Mouse (Mus musculus): Measurements from ENCODE around the gene Spo11. TPM values are rescaled to one million over a fixed set of nuclear protein-coding genes. Genes with fewer than 3 reads are reported as not detected.

Spo11 gene
- polyA plus RNA-seq, 1 experiment, result 88.7 TPM

DNA sequence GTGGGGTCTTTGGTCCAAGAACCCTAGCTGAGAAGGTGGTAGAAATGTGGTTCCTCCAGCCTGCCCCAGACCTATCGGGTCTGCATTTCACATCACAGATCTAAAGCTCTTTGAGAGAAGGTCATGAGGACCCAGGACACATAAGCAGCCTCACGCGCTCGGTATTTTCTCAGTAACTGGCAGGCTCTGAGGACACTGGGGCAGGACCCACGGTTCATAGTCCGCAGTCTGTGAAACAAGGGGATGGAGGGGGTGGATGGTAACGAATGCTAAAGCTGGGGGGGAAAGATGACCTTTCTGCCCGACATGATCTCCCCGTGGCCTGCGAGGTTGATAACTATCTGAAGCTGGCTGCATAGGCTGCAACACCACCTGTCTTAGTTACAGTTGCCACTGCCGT, 20.2 kb downstream of the Spo11 start:
- Histone ChIP-seq H3K4me3 (ENCODE audit: control insufficient read depth, low read depth, low read length) (peak overlapping the region; percentile 44), H3K27ac (ENCODE audit: control insufficient read depth, insufficient read depth, low read depth, low read length) (no peak overlapping the region), H3K4me1 (ENCODE audit: control insufficient read depth, insufficient read depth, low read length) (peaks cover 13% of the 10 kb centered on the region), H3K27me3 (ENCODE audit: control insufficient read depth, insufficient read depth, low read length) (no peaks in the 10 kb centered on the region), H3K36me3 (ENCODE audit: control insufficient read depth, insufficient read depth, low read length) (no peaks in the 10 kb centered on the region; the same call in 1 of the 2 replicates)
- TF ChIP-seq CTCF (IDR thresholded peaks at IDR 0.05; ENCODE audit: control insufficient read depth, insufficient read depth, insufficient replicate concordance, low read depth, low read length) (no peak), POLR2A (IDR thresholded peaks at IDR 0.05; ENCODE audit: control insufficient read depth, low read depth, low read length) (no peak)

DNA sequence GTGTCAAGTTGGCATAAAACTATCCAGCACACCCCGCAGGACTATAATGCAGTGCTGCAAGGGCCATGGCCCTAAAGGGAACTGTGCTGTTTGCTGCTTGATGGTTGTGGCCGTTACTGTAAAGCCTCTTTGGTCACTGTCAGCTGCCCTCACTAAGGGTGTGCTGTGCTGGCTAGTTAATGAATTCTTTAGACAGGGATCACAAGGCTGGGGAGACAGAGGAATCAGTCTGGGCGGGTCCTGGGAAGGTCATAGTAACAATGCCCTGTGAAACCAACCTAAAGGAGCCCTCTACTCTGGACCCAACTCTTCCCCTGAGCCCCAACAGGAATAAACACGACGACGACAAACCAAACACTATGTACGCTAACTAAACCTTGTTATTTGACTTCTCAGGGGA, 21.0 kb downstream of the Spo11 start:
- no peaks in the 10 kb centered on the region for H3K27me3 ChIP-seq (ENCODE audit: control insufficient read depth, insufficient read depth, low read length)
- H3K27ac ChIP-seq (ENCODE audit: control insufficient read depth, insufficient read depth, low read depth, low read length), result peak overlapping the region; percentile 56
- TF ChIP-seq CTCF (IDR thresholded peaks at IDR 0.05; ENCODE audit: control insufficient read depth, insufficient read depth, insufficient replicate concordance, low read depth, low read length), result no peak
- TF ChIP-seq POLR2A (IDR thresholded peaks at IDR 0.05; ENCODE audit: control insufficient read depth, low read depth, low read length), result no peak
- peak overlapping the region; percentile 44 for H3K4me3 ChIP-seq (ENCODE audit: control insufficient read depth, low read depth, low read length)
- peaks cover 1% of the 10 kb centered on the region; the same call in 1 of the 2 replicates for H3K36me3 ChIP-seq (ENCODE audit: control insufficient read depth, insufficient read depth, low read length)
- peaks cover 13% of the 10 kb centered on the region for H3K4me1 ChIP-seq (ENCODE audit: control insufficient read depth, insufficient read depth, low read length)

DNA sequence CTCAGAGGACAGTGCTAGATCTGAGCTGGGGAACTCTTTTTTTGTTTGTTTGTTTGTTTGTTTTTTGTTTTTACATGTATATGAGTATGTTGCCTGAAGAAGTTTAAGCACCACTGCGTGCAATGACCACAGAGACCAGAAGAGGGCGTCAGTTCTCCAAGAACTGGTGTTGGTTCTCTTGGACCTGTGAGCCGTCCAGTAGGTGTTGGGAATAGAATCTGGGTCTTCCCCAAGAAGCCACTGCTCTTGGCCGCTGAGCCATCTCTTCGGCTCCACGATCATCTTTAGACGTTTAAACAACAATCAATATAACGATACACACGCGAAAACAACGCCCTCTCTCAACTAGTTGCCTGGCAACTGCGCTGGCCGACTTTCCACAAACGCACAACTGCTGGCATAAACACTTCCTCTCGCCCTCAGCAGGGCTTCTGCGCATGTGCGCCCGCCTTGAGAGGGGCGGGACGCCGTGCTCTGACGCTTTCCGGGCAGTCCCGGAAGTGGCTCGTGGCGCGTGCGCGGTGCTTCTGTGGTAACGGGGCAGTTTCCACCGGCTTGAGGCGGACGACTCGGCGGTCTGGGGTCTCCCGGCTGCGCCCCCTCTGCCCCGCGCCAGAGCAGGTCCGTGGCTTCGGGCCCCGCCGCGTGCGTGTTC, 22.3 kb downstream of the Spo11 start, which contains the start of gene Rae1:
Rae1 (plus strand) TSS at position 488 of the 655 bp plus-strand sequence.
- peak within 1 kb of the TSS; percentile 98 for H3K4me3 ChIP-seq (ENCODE audit: control insufficient read depth, low read depth, low read length)
- H3K27ac ChIP-seq (ENCODE audit: control insufficient read depth, insufficient read depth, low read depth, low read length), result peak within 1 kb of the TSS; percentile 93
- H3K4me1 ChIP-seq (ENCODE audit: control insufficient read depth, insufficient read depth, low read length), result peaks cover 13% of the 10 kb centered on the region
- H3K36me3 ChIP-seq (ENCODE audit: control insufficient read depth, insufficient read depth, low read length), result peaks cover 1% of the 10 kb centered on the region; the same call in 1 of the 2 replicates
- no peaks in the 10 kb centered on the region for H3K27me3 ChIP-seq (ENCODE audit: control insufficient read depth, insufficient read depth, low read length)
- TF ChIP-seq CTCF (IDR thresholded peaks at IDR 0.05; ENCODE audit: control insufficient read depth, insufficient read depth, insufficient replicate concordance, low read depth, low read length), result peak; percentile 65
- TF ChIP-seq POLR2A (IDR thresholded peaks at IDR 0.05; ENCODE audit: control insufficient read depth, low read depth, low read length), result peak; percentile 91

GRCm38 (mm10) chr2:173000285-173000652, 22.8 kb downstream of the Spo11 start:
- peaks cover 1% of the 10 kb centered on the region; the same call in 1 of the 2 replicates for H3K36me3 ChIP-seq (ENCODE audit: control insufficient read depth, insufficient read depth, low read length)
- peak overlapping the region; percentile 98 for H3K4me3 ChIP-seq (ENCODE audit: control insufficient read depth, low read depth, low read length)
- H3K27ac ChIP-seq (ENCODE audit: control insufficient read depth, insufficient read depth, low read depth, low read length), result peak overlapping the region; percentile 93
- peaks cover 13% of the 10 kb centered on the region for H3K4me1 ChIP-seq (ENCODE audit: control insufficient read depth, insufficient read depth, low read length)
- TF ChIP-seq POLR2A (IDR thresholded peaks at IDR 0.05; ENCODE audit: control insufficient read depth, low read depth, low read length) (no peak), CTCF (IDR thresholded peaks at IDR 0.05; ENCODE audit: control insufficient read depth, insufficient read depth, insufficient replicate concordance, low read depth, low read length) (no peak)
- no peaks in the 10 kb centered on the region for H3K27me3 ChIP-seq (ENCODE audit: control insufficient read depth, insufficient read depth, low read length)

DNA sequence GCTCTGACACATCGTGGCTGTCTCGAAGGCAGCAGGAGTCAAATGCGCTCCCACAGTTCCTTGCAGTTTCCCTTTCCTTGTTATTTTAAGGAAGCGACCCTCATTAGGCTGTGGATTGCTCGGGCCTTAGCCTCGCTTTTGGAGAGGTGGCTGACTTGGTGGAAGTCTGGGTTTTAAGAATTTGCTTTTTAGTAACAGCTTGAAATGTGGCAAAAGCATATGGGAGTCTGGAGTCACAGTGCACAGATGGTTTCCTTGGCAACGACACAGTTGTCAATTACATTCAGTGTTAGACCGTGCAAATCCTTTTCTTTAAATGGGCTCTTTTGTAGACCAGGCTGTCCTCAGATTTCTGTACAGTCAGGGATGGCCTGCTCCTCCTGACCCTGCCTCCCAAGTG, 23.4 kb downstream of the Spo11 start:
- H3K36me3 ChIP-seq (ENCODE audit: control insufficient read depth, insufficient read depth, low read length), result peaks cover 1% of the 10 kb centered on the region; the same call in 1 of the 2 replicates
- TF ChIP-seq CTCF (IDR thresholded peaks at IDR 0.05; ENCODE audit: control insufficient read depth, insufficient read depth, insufficient replicate concordance, low read depth, low read length), result no peak
- TF ChIP-seq POLR2A (IDR thresholded peaks at IDR 0.05; ENCODE audit: control insufficient read depth, low read depth, low read length), result no peak
- H3K4me3 ChIP-seq (ENCODE audit: control insufficient read depth, low read depth, low read length), result peak overlapping the region; percentile 98
- peak overlapping the region; percentile 93; the same call in 1 of the 2 replicates for H3K27ac ChIP-seq (ENCODE audit: control insufficient read depth, insufficient read depth, low read depth, low read length)
- H3K27me3 ChIP-seq (ENCODE audit: control insufficient read depth, insufficient read depth, low read length), result no peaks in the 10 kb centered on the region
- H3K4me1 ChIP-seq (ENCODE audit: control insufficient read depth, insufficient read depth, low read length), result peaks cover 13% of the 10 kb centered on the region

- H3K4me1 ChIP-seq (ENCODE audit: control insufficient read depth, insufficient read depth, low read length), result peaks cover 13% of the 10 kb centered on the region
- peaks cover 6% of the 10 kb centered on the region for H3K36me3 ChIP-seq (ENCODE audit: control insufficient read depth, insufficient read depth, low read length)
- no peaks in the 10 kb centered on the region for H3K27me3 ChIP-seq (ENCODE audit: control insufficient read depth, insufficient read depth, low read length)
- H3K27ac ChIP-seq (ENCODE audit: control insufficient read depth, insufficient read depth, low read depth, low read length), result no peak overlapping the region
- TF ChIP-seq CTCF (IDR thresholded peaks at IDR 0.05; ENCODE audit: control insufficient read depth, insufficient read depth, insufficient replicate concordance, low read depth, low read length) (no peak), POLR2A (IDR thresholded peaks at IDR 0.05; ENCODE audit: control insufficient read depth, low read depth, low read length) (no peak)
- no peak overlapping the region for H3K4me3 ChIP-seq (ENCODE audit: control insufficient read depth, low read depth, low read length)
Observed at GRCm38 (mm10) chr2:173003737-173004136, 26.2 kb downstream of the Spo11 start.

DNA sequence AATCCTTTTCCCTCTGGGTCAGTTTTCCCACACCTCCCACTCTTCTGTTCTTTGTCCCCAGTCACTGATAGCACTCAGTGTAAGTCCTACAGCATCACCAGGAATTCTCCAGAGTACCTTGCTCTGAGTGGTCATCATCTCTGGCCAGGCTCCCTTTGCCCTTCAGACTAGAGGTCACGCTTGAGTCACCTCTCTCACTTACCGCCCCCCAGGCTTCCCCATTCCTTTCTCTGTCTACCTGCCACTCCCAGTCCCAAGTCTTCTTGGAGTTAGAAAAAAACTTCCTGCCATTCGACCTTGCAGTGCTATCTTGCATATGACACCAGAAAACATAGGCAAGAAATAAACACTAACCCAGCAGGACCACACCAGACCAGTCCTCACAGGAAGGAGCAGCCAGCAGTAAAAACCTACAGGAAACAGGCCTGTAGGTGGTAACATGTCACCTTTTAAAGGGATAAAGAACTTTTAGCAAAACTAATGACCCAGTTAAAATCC, 32.8 kb downstream of the Spo11 start:
- no peaks in the 10 kb centered on the region for H3K27me3 ChIP-seq (ENCODE audit: control insufficient read depth, insufficient read depth, low read length)
- peaks cover 6% of the 10 kb centered on the region for H3K36me3 ChIP-seq (ENCODE audit: control insufficient read depth, insufficient read depth, low read length)
- TF ChIP-seq POLR2A (IDR thresholded peaks at IDR 0.05; ENCODE audit: control insufficient read depth, low read depth, low read length), result no peak
- TF ChIP-seq CTCF (IDR thresholded peaks at IDR 0.05; ENCODE audit: control insufficient read depth, insufficient read depth, insufficient replicate concordance, low read depth, low read length), result no peak
- no peaks in the 10 kb centered on the region for H3K4me1 ChIP-seq (ENCODE audit: control insufficient read depth, insufficient read depth, low read length)
- no peak overlapping the region for H3K27ac ChIP-seq (ENCODE audit: control insufficient read depth, insufficient read depth, low read depth, low read length)
- no peak overlapping the region for H3K4me3 ChIP-seq (ENCODE audit: control insufficient read depth, low read depth, low read length)

Measured in testis, adult 2 months (tissue).